ENCODE assay signal across 18 mouse cellular contexts in the genomic region with DNA sequence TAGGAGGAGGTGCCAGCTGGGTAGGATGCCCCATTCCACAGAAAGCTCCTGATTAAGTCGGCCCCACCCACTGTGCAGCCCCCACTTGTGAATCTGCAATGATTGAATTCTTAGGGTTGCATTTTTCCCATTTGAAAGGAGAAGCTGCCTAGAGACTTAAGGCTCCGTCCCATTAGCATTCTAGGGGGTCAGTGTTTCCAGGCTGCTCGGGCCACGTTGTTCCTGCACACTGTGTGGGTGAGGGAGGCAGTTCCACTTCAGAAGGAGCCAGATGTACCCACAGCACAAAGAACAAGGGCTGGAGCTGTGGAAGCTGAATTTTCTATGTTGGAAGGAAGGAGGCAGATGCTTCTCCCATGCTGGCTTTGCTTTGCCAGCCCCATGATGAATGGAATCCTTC.
A peak's percentile ranks its signal among the peaks of the same experiment; 100 is the strongest.
DNase-seq lines count a peak whose midpoint lies in the region; ATAC-seq and TF ChIP-seq lines count a peak whose summit lies in the region.
"Had no signal": no experiment of that assay in that cellular context is flagged by ENCODE, and none has a peak within 500 bp of the region (broad histone marks: within the 10 kb centered on the region; RNA-seq: fewer than 3 reads in every experiment).

No protein-coding gene starts in this region.

- H3K9me3 ChIP-seq in hindbrain, embryonic 10.5 days = no peaks in the 10 kb centered on the region
- no peaks in the 10 kb centered on the region for H3K9me3 ChIP-seq in hindbrain, embryonic 11.5 days (ENCODE audit: control insufficient read depth, low read length)
- H3K9me3 ChIP-seq: forebrain, embryonic 12.5 days; heart, embryonic 10.5 days; limb, embryonic 12.5 days; liver, embryonic 13.5 days had no signal

- peak overlapping the region; percentile 40; the same call in 1 of the 2 replicates for H3K27ac ChIP-seq in hindbrain, embryonic 10.5 days
- no peak overlapping the region for H3K27ac ChIP-seq in hindbrain, embryonic 11.5 days (ENCODE audit: low read depth, low read length)
- H3K27ac ChIP-seq in gastrocnemius, adult 2 months = no peak overlapping the region
- H3K27ac ChIP-seq: forebrain, embryonic 12.5 days; heart, embryonic 10.5 days; limb, embryonic 12.5 days; liver, embryonic 13.5 days had no signal

- peaks cover 18% of the 10 kb centered on the region for H3K4me1 ChIP-seq in hindbrain, embryonic 10.5 days (replicated peaks)
- peaks cover 3% of the 10 kb centered on the region; the same call in 1 of the 2 replicates for H3K4me1 ChIP-seq in hindbrain, embryonic 11.5 days (replicated peaks; ENCODE audit: control insufficient read depth, insufficient read depth, low read length)
- H3K4me1 ChIP-seq: heart, embryonic 10.5 days; limb, embryonic 12.5 days; liver, embryonic 13.5 days had no signal

- ATAC-seq in hindbrain, embryonic 11.5 days (ENCODE audit: low FRiP score) = no peak

- H3K4me2 ChIP-seq in hindbrain, embryonic 11.5 days (replicated peaks; ENCODE audit: low read depth, low read length) = no peak overlapping the region
- H3K4me2 ChIP-seq: forebrain, embryonic 12.5 days; limb, embryonic 12.5 days; liver, embryonic 13.5 days had no signal

- no peak for DNase-seq in hindbrain, embryonic 10.5 days (ENCODE audit: low spot score)
- DNase-seq in hindbrain, embryonic 11.5 days (ENCODE audit: low spot score) = no peak
- DNase-seq in brain, adult 2 months (ENCODE audit: low read depth, low spot score) = peak; percentile 76
- DNase-seq in frontal cortex, postnatal 14 days (ENCODE audit: low spot score in 2 of 2) = peak; percentile 19 to 42
- DNase-seq in left cerebral cortex, adult 18-20 months (ENCODE audit: low spot score in 2 of 2) = peak; percentile 18 to 58
- DNase-seq in gastrocnemius, postnatal 36 days = no peak
- no peak for DNase-seq in gastrocnemius, adult 2 months
- DNase-seq in MN1 (ENCODE audit: low spot score) = no peak
- DNase-seq: adrenal gland, postnatal 25 days; B cell, adult 2 months; kidney, adult 2 months; kidney, postnatal 25 days; liver, embryonic 13.5 days; midbrain, embryonic 14.5 days; retina, postnatal 1 day had no signal

- no peak overlapping the region for H3K9ac ChIP-seq in hindbrain, embryonic 11.5 days (ENCODE audit: low read depth, low read length)
- H3K9ac ChIP-seq: forebrain, embryonic 12.5 days; limb, embryonic 12.5 days; liver, embryonic 13.5 days had no signal

- 56% methylated on average over 4 of the region's 4 CpGs for WGBS in hindbrain, embryonic 10.5 days
- 57% methylated on average over 4 of the region's 4 CpGs for WGBS in hindbrain, embryonic 11.5 days

- H3K36me3 ChIP-seq in hindbrain, embryonic 10.5 days = no peaks in the 10 kb centered on the region
- H3K36me3 ChIP-seq in hindbrain, embryonic 11.5 days (ENCODE audit: control insufficient read depth, insufficient read depth, low read length) = no peaks in the 10 kb centered on the region
- H3K36me3 ChIP-seq: forebrain, embryonic 12.5 days; heart, embryonic 10.5 days; limb, embryonic 12.5 days; liver, embryonic 13.5 days had no signal

- no peak for TF ChIP-seq CTCF in gastrocnemius, adult 2 months (IDR thresholded peaks at IDR 0.05)

- intact Hi-C loops in gastrocnemius, postnatal 36 days (cut with DNase I) = no loop called here
- intact Hi-C loops in gastrocnemius, adult 2 months (cut with DNase I) = no loop called here

- H3K4me3 ChIP-seq in hindbrain, embryonic 10.5 days = no peak overlapping the region
- no peak overlapping the region for H3K4me3 ChIP-seq in hindbrain, embryonic 11.5 days (ENCODE audit: low read depth, low read length)
- H3K4me3 ChIP-seq in gastrocnemius, adult 2 months = no peak overlapping the region
- H3K4me3 ChIP-seq: forebrain, embryonic 12.5 days; heart, embryonic 10.5 days; limb, embryonic 12.5 days; liver, embryonic 13.5 days had no signal

- H3K27me3 ChIP-seq in hindbrain, embryonic 10.5 days (ENCODE audit: insufficient read depth, poor library complexity, severe bottlenecking) = no peaks in the 10 kb centered on the region
- H3K27me3 ChIP-seq in hindbrain, embryonic 11.5 days (ENCODE audit: control insufficient read depth, insufficient read depth, low read length) = no peaks in the 10 kb centered on the region
- H3K27me3 ChIP-seq: forebrain, embryonic 12.5 days; limb, embryonic 12.5 days; liver, embryonic 13.5 days had no signal

Comparison
In these comparisons a context has a peak if more than half of its experiments do, and no peak if none do; other contexts are left out.
1. DNase-seq: peak in brain, adult 2 months (single experiment), frontal cortex, postnatal 14 days (2 of 2) and left cerebral cortex, adult 18-20 months (2 of 2); none in hindbrain, embryonic 10.5 days (single experiment), hindbrain, embryonic 11.5 days (single experiment), gastrocnemius, postnatal 36 days (0 of 2), gastrocnemius, adult 2 months (single experiment) and MN1 (single experiment).